In genomic region chr9:58490391-58490790, GRCm38 (mm10) we compare ENCODE assay signal across 9 mouse cellular contexts. TPM values are rescaled to one million over a fixed set of nuclear protein-coding genes. Genes with fewer than 3 reads are reported as not detected.
A peak's percentile ranks its signal among the peaks of the same experiment; 100 is the strongest.
DNase-seq lines count a peak whose midpoint lies in the region; ATAC-seq and TF ChIP-seq lines count a peak whose summit lies in the region.
"Had no signal": no experiment of that assay in that cellular context is flagged by ENCODE, and none has a peak within 500 bp of the region (broad histone marks: within the 10 kb centered on the region; RNA-seq: fewer than 3 reads in every experiment).

No protein-coding gene starts in this region.

- TF ChIP-seq POLR2A in cortical plate, adult 2 months (IDR thresholded peaks at IDR 0.05; ENCODE audit: extremely low read depth, insufficient read depth, low read length): no peak

- 55% methylated on average over 2 of the region's 2 CpGs for WGBS in heart, embryonic 10.5 days
- 71% methylated on average over 2 of the region's 2 CpGs for WGBS in hindbrain, embryonic 12.5 days

- H3K9me3 ChIP-seq in heart, embryonic 10.5 days: no peaks in the 10 kb centered on the region
- no peaks in the 10 kb centered on the region for H3K9me3 ChIP-seq in hindbrain, embryonic 12.5 days (replicated peaks)

- H3K27me3 ChIP-seq in heart, embryonic 10.5 days (ENCODE audit: insufficient read depth, poor library complexity, severe bottlenecking): peaks cover 88% of the 10 kb centered on the region
- peaks cover 40% of the 10 kb centered on the region for H3K27me3 ChIP-seq in hindbrain, embryonic 12.5 days

- TF ChIP-seq CTCF in cortical plate, adult 2 months (IDR thresholded peaks at IDR 0.05; ENCODE audit: extremely low read depth, insufficient read depth, low read length): no peak

- H3K36me3 ChIP-seq in heart, embryonic 10.5 days: no peaks in the 10 kb centered on the region
- 0 out of 2 replicates have a peak, but pooled peaks cover 2% of the 10 kb centered on the region for H3K36me3 ChIP-seq in hindbrain, embryonic 12.5 days

- H3K4me3 ChIP-seq in heart, embryonic 10.5 days: 0 out of 2 replicates have a peak overlapping the region, but pooled peaks have one; percentile 80
- H3K4me3 ChIP-seq in cortical plate, adult 2 months (ENCODE audit: insufficient read depth, low read length): peak overlapping the region; percentile 93
- peak overlapping the region; percentile 65; the same call in 1 of the 2 replicates for H3K4me3 ChIP-seq in hindbrain, embryonic 12.5 days

- peak overlapping the region; percentile 90 for H3K4me2 ChIP-seq in hindbrain, embryonic 12.5 days (replicated peaks)

- no peak for ATAC-seq in hindbrain, embryonic 12.5 days (ENCODE audit: low FRiP score)

- H3K27ac ChIP-seq in heart, embryonic 10.5 days: no peak overlapping the region
- H3K27ac ChIP-seq in cortical plate, adult 2 months (ENCODE audit: insufficient read depth, low read length): no peak overlapping the region
- no peak overlapping the region for H3K27ac ChIP-seq in hindbrain, embryonic 12.5 days

- H3K9ac ChIP-seq in hindbrain, embryonic 12.5 days: peak overlapping the region; percentile 89

- DNase-seq in heart, embryonic 10.5 days (ENCODE audit: low spot score): no peak
- no peak for DNase-seq in heart, postnatal 4 days
- DNase-seq in lung, postnatal 14 days: peak; percentile 39
- no peak for DNase-seq in gastrocnemius, postnatal 10 days
- DNase-seq in adrenal gland, adult 18-20 months (ENCODE audit: low spot score in 2 of 2): no peak
- no peak for DNase-seq in adrenal gland, postnatal 14 days
- DNase-seq: kidney, adult 8-10 months had no signal

- peaks cover 34% of the 10 kb centered on the region for H3K4me1 ChIP-seq in heart, embryonic 10.5 days
- H3K4me1 ChIP-seq in cortical plate, adult 2 months (ENCODE audit: control insufficient read depth, insufficient read depth, low read length): peaks cover 11% of the 10 kb centered on the region
- peaks cover 22% of the 10 kb centered on the region for H3K4me1 ChIP-seq in hindbrain, embryonic 12.5 days

RNA-seq across cellular contexts. Expression of gene Insyn1, which starts 2.0 kb away (rescaled TPM):
- polyA plus RNA-seq in heart, embryonic 10.5 days (2016; fragmentation: Nextera tagmentation; extraction: Ambion mirVana): 1.2 and 1.3 TPM in 2 replicates
- total RNA-seq in heart, postnatal 4 days (2021): 10 to 100 TPM; 10.9 to 12.6 TPM
- 130 and 143 TPM in 2 replicates for polyA plus RNA-seq in cortical plate, adult 2 months (2012; rRNA removed)
- polyA plus RNA-seq in hindbrain, embryonic 12.5 days (2016; fragmentation: Nextera tagmentation; extraction: Ambion mirVana): 5.2 and 5.6 TPM in 2 replicates
- 1 to 10 TPM; 7.9 to 9.9 TPM for total RNA-seq in gastrocnemius, postnatal 10 days (2021)
- 10 to 100 TPM; 10.6 to 12.0 TPM for total RNA-seq in adrenal gland, adult 18-20 months (2021)
- total RNA-seq in adrenal gland, postnatal 14 days (2021): 8.0 and 8.9 TPM in 2 replicates
